ENCODE assay signal across 10 mouse cellular contexts in the genomic region with DNA sequence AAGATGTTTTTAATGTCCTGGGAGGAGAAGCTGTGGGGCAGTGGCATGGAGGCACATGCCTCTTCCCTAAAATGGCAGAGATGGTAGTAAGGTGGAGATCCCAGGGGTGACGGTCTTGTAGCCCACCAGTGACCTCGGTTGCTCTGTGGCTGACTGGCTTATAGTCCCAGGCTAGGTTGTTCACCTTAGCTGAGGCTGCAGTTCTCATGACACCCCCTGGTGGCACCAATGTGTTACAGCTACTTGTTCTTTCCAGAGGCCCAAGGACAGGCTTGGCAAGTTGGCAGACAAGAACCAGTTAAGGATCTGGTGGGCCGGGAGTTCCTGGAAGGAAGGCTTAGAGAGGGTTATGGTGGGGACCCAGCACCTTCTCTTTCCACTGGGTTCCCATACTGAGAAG. TPM values are rescaled to one million over a fixed set of nuclear protein-coding genes. Genes with fewer than 3 reads are reported as not detected.
DNase-seq lines count a peak whose midpoint lies in the region; ATAC-seq and TF ChIP-seq lines count a peak whose summit lies in the region.
"Had no signal": no experiment of that assay in that cellular context is flagged by ENCODE, and none has a peak within 500 bp of the region (broad histone marks: within the 10 kb centered on the region; RNA-seq: fewer than 3 reads in every experiment).

No protein-coding gene starts in this region.

- no peaks in the 10 kb centered on the region for H3K9me3 ChIP-seq in intestine, embryonic 16.5 days (ENCODE audit: control insufficient read depth, low read length)
- H3K9me3 ChIP-seq in limb, embryonic 13.5 days = no peaks in the 10 kb centered on the region
- no peaks in the 10 kb centered on the region for H3K9me3 ChIP-seq in neural tube, embryonic 11.5 days (ENCODE audit: control insufficient read depth, low read length)
- H3K9me3 ChIP-seq: embryonic facial prominence, embryonic 12.5 days; midbrain, embryonic 12.5 days had no signal

- H3K4me3 ChIP-seq in intestine, embryonic 16.5 days (ENCODE audit: low read length) = no peak overlapping the region
- no peak overlapping the region for H3K4me3 ChIP-seq in limb, embryonic 13.5 days
- no peak overlapping the region for H3K4me3 ChIP-seq in neural tube, embryonic 11.5 days (ENCODE audit: low read depth, low read length)
- H3K4me3 ChIP-seq in thymus, adult 2 months (ENCODE audit: control insufficient read depth, insufficient read depth, low read length) = no peak overlapping the region
- H3K4me3 ChIP-seq: embryonic facial prominence, embryonic 12.5 days; midbrain, embryonic 12.5 days had no signal

- no peaks in the 10 kb centered on the region for H3K36me3 ChIP-seq in intestine, embryonic 16.5 days (ENCODE audit: control insufficient read depth, insufficient read depth, low read length)
- H3K36me3 ChIP-seq in limb, embryonic 13.5 days = no peaks in the 10 kb centered on the region
- no peaks in the 10 kb centered on the region for H3K36me3 ChIP-seq in neural tube, embryonic 11.5 days (ENCODE audit: control insufficient read depth, insufficient read depth, low read length)
- no peaks in the 10 kb centered on the region for H3K36me3 ChIP-seq in thymus, adult 2 months (ENCODE audit: control insufficient read depth, insufficient read depth, low read length)
- H3K36me3 ChIP-seq: embryonic facial prominence, embryonic 12.5 days; midbrain, embryonic 12.5 days had no signal

- H3K4me1 ChIP-seq in intestine, embryonic 16.5 days (ENCODE audit: control insufficient read depth, insufficient read depth, low read length) = peaks cover 16% of the 10 kb centered on the region
- H3K4me1 ChIP-seq in limb, embryonic 13.5 days = 0 out of 2 replicates have a peak, but pooled peaks cover 5% of the 10 kb centered on the region
- no peaks in the 10 kb centered on the region for H3K4me1 ChIP-seq in neural tube, embryonic 11.5 days (ENCODE audit: control insufficient read depth, insufficient read depth, low read length)
- H3K4me1 ChIP-seq in thymus, adult 2 months (replicated peaks; ENCODE audit: control insufficient read depth, insufficient read depth, low read length) = no peaks in the 10 kb centered on the region
- H3K4me1 ChIP-seq: embryonic facial prominence, embryonic 12.5 days had no signal

- WGBS in intestine, embryonic 16.5 days = 25% methylated on average over 3 of the region's 3 CpGs
- WGBS in limb, embryonic 13.5 days = 29% methylated on average over 3 of the region's 3 CpGs
- 37% methylated on average over 3 of the region's 3 CpGs for WGBS in neural tube, embryonic 11.5 days
- 46% methylated on average over 3 of the region's 3 CpGs for WGBS in thymus, adult 2 months

- DNase-seq in urinary bladder, adult 18-20 months (ENCODE audit: low spot score in 2 of 2) = peak; percentile 37 to 50
- DNase-seq in urinary bladder, adult 2 months (ENCODE audit: low spot score) = no peak
- DNase-seq in cerebellum, adult 8-10 months = peak; percentile 85
- DNase-seq in frontal cortex, postnatal 10 days (ENCODE audit: low spot score in 2 of 2) = peak; percentile 57 to 70
- peak; percentile 74 for DNase-seq in neural tube, embryonic 11.5 days (ENCODE audit: low spot score)
- DNase-seq in thymus, adult 2 months = peak; percentile 45

- no peak overlapping the region for H3K4me2 ChIP-seq in intestine, embryonic 16.5 days (ENCODE audit: low read depth, low read length)
- no peak overlapping the region for H3K4me2 ChIP-seq in limb, embryonic 13.5 days (replicated peaks)
- H3K4me2 ChIP-seq in neural tube, embryonic 11.5 days (ENCODE audit: low read depth) = no peak overlapping the region
- H3K4me2 ChIP-seq: embryonic facial prominence, embryonic 12.5 days; midbrain, embryonic 12.5 days had no signal

- no peaks in the 10 kb centered on the region for H3K27me3 ChIP-seq in intestine, embryonic 16.5 days (replicated peaks; ENCODE audit: control insufficient read depth, insufficient read depth, low read length)
- H3K27me3 ChIP-seq in limb, embryonic 13.5 days = peaks cover 10% of the 10 kb centered on the region; the same call in 1 of the 2 replicates
- H3K27me3 ChIP-seq in neural tube, embryonic 11.5 days (ENCODE audit: control insufficient read depth, insufficient read depth, low read length) = 0 out of 2 replicates have a peak, but pooled peaks cover 5% of the 10 kb centered on the region
- H3K27me3 ChIP-seq in thymus, adult 2 months (ENCODE audit: control insufficient read depth, insufficient read depth, low read length) = no peaks in the 10 kb centered on the region

- no peak overlapping the region for H3K9ac ChIP-seq in intestine, embryonic 16.5 days (ENCODE audit: low read depth, low read length)
- no peak overlapping the region for H3K9ac ChIP-seq in limb, embryonic 13.5 days
- no peak overlapping the region for H3K9ac ChIP-seq in neural tube, embryonic 11.5 days (ENCODE audit: low read length)
- H3K9ac ChIP-seq: embryonic facial prominence, embryonic 12.5 days; midbrain, embryonic 12.5 days had no signal

- TF ChIP-seq CTCF in thymus, adult 2 months (IDR thresholded peaks at IDR 0.05; ENCODE audit: borderline replicate concordance, control insufficient read depth, extremely low read depth, insufficient read depth, low read length, poor library complexity) = 0 out of 2 replicates have a peak, but pooled peaks have one; percentile 53

- no peak for TF ChIP-seq POLR2A in thymus, adult 2 months (IDR thresholded peaks at IDR 0.05; ENCODE audit: control insufficient read depth, extremely low read depth, insufficient read depth, low read length, poor library complexity)

- no peak overlapping the region for H3K27ac ChIP-seq in intestine, embryonic 16.5 days (ENCODE audit: low read length)
- H3K27ac ChIP-seq in limb, embryonic 13.5 days = no peak overlapping the region
- H3K27ac ChIP-seq in neural tube, embryonic 11.5 days (ENCODE audit: low read depth, low read length) = no peak overlapping the region
- no peak overlapping the region for H3K27ac ChIP-seq in thymus, adult 2 months (ENCODE audit: control insufficient read depth, insufficient read depth, low read length)
- H3K27ac ChIP-seq: embryonic facial prominence, embryonic 12.5 days; midbrain, embryonic 12.5 days had no signal

- 0 out of 2 replicates have a peak, but pooled peaks have one; percentile 7 for ATAC-seq in intestine, embryonic 16.5 days
- 0 out of 2 replicates have a peak, but pooled peaks have one; percentile 25 for ATAC-seq in limb, embryonic 13.5 days (ENCODE audit: low FRiP score, low read depth)
- ATAC-seq in neural tube, embryonic 11.5 days (ENCODE audit: insufficient read depth, low FRiP score, low TSS enrichment) = peak; percentile 48; the same call in 1 of the 2 replicates

RNA-seq across cellular contexts. Expression of a gene that starts 21.4 kb away (rescaled TPM):
- polyA plus RNA-seq in urinary bladder, adult 2 months (2012; rRNA removed) = 2.9 and 3.3 TPM in 2 replicates
- polyA plus RNA-seq in intestine, embryonic 16.5 days (2015; fragmentation: Nextera tagmentation; extraction: Ambion mirVana) = 0.18 and 0.55 TPM in 2 replicates
- 0.25 and 0.37 TPM in 2 replicates for polyA plus RNA-seq in limb, embryonic 13.5 days (2015; fragmentation: Nextera tagmentation; extraction: Ambion mirVana)
- 0.55 and 0.56 TPM in 2 replicates for polyA plus RNA-seq in neural tube, embryonic 11.5 days (2014; fragmentation: Nextera tagmentation; extraction: Ambion mirVana)
- 0.42 and 0.59 TPM in 2 replicates for polyA plus RNA-seq in thymus, adult 2 months (2012; rRNA removed)

RNA-seq across cellular contexts. Expression of a gene that starts 46.8 kb away (rescaled TPM):
- 0.26 and 0.44 TPM in 2 replicates for polyA plus RNA-seq in urinary bladder, adult 2 months (2012; rRNA removed)
- 2.0 and 3.4 TPM in 2 replicates for polyA plus RNA-seq in intestine, embryonic 16.5 days (2015; fragmentation: Nextera tagmentation; extraction: Ambion mirVana)
- polyA plus RNA-seq in limb, embryonic 13.5 days (2015; fragmentation: Nextera tagmentation; extraction: Ambion mirVana) = not detected in 2 replicates
- 0.17 TPM in 1 of 2 replicates, not detected in the other for polyA plus RNA-seq in neural tube, embryonic 11.5 days (2014; fragmentation: Nextera tagmentation; extraction: Ambion mirVana)
- polyA plus RNA-seq in thymus, adult 2 months (2012; rRNA removed) = 2.0 and 2.1 TPM in 2 replicates

RNA-seq across cellular contexts. Expression of a gene that starts 47.0 kb away (rescaled TPM):
- 1.2 TPM in 2 replicates for polyA plus RNA-seq in urinary bladder, adult 2 months (2012; rRNA removed)
- 0.94 and 1.3 TPM in 2 replicates for polyA plus RNA-seq in intestine, embryonic 16.5 days (2015; fragmentation: Nextera tagmentation; extraction: Ambion mirVana)
- 0.69 and 1.1 TPM in 2 replicates for polyA plus RNA-seq in limb, embryonic 13.5 days (2015; fragmentation: Nextera tagmentation; extraction: Ambion mirVana)
- 3.7 and 4.7 TPM in 2 replicates for polyA plus RNA-seq in neural tube, embryonic 11.5 days (2014; fragmentation: Nextera tagmentation; extraction: Ambion mirVana)
- polyA plus RNA-seq in thymus, adult 2 months (2012; rRNA removed) = 1.8 and 2.7 TPM in 2 replicates
